Mouse (Mus musculus): ENCODE measurements around the gene Myo15.
"Not testable (repeated sequence)": the region's sequence is repeated elsewhere in the genome, so short reads cannot be mapped to it uniquely, and the experiment has no call there.

Gene Myo15

DNA sequence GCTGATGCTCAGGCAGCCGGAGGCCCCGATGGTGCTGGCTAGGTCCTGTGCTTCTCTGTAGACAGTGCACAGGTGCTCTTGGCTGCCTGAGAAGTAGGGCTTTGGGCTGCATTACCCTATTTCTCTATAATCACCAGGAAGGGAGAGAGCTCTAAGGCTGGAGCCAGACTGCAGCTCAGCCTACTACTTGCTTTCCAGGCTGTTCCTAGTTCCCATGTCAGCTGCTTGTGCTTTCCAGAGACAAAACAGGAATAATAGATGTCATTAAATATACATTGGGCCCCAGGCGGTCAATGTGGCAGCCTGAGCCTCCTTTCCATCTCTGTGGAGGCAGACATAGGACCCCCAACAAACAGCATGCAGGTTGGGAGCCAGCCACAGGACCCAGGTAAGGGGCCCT is at the start of gene Myo15:
Gene Myo15 (plus strand): TSS at position 301 of the 400 bp plus-strand sequence.
- no peak for DNase-seq

- peak in 1 of 2 experiments; percentile 14 for DNase-seq
These were observed 47.0 kb upstream of the Myo15 start for GRCm38 (mm10) chr11:60422046-60422668.

DNA sequence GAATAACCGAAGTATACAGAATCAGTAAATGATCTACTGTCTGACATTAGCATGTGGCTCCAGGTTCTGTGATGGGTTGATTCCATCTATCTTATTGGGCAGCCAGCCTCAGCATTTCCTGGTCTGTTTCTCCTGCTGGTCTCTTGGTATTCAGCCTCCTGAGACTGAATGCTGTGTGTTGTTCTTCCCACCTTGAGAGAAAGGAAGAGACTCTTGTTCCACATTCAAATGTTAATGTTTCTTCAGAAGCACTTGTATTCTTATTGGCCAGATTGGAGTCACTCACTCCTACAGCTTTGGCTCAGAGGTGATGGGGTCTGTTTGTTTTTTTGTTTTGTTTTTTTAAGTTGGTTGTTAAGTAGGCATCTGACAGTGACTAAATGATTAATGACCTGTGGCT is 46.1 kb upstream of the Myo15 start:
- DNase-seq = no peak

GRCm38 (mm10) chr11:60426417-60426816 is 42.7 kb upstream of the Myo15 start:
- DNase-seq = no peak

- no peak for DNase-seq
These were observed 41.5 kb upstream of the Myo15 start for GRCm38 (mm10) chr11:60427628-60428027.

- DNase-seq = no peak
These were observed 35.6 kb upstream of the Myo15 start for GRCm38 (mm10) chr11:60433501-60433900.

- DNase-seq = no peak
These were observed 34.0 kb upstream of the Myo15 start for GRCm38 (mm10) chr11:60435133-60435532.

GRCm38 (mm10) chr11:60436618-60437017 is 32.5 kb upstream of the Myo15 start:
- DNase-seq = no peak

DNA sequence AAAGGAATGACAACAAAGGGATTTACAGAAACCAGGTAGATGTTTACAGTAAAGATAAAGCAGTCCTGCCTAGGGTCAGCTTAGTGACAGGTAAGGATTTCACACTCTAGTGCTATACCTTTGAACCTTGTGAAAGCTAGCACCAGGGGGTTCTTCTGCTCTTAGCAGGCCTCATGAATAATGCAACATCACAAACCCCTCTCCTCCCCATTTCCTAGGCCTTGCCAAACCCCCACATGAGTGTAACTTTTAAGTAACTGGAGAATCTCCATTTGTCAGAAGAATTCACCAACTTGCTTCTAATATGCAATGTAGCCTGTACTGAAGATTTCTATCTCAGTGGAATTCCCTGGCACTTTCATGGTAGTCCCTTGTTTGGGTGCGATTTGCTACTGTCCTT is 29.5 kb upstream of the Myo15 start:
- DNase-seq = not testable (repeated sequence)

DNA sequence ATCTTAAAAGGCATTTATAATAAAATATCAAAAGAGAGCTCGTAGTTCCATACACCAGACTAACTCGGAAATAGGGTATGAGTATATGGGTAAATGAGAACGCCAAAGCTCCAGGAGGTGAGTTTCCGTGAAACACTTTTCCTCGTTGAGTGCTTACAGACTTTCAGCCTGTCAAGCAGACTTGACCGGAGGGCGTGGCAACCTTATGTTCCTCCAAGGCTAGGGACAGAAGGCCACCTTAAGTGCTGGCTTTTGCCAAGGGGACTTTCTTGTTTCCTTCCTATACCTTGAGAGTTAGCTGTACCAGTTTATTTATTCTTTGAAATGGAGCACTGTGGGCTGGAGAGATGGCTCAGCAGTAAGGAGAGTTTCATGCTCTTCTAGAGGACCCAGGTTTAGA is 29.0 kb upstream of the Myo15 start:
- DNase-seq = no peak

GRCm38 (mm10) chr11:60442896-60443295 is 26.2 kb upstream of the Myo15 start:
- DNase-seq = no peak

- no peak for DNase-seq
These were observed 25.1 kb upstream of the Myo15 start for GRCm38 (mm10) chr11:60444007-60444406.

- DNase-seq = peak; percentile 79 to 90
These were observed 14.9 kb upstream of the Myo15 start, which contains the start of gene Drg2 for GRCm38 (mm10) chr11:60454080-60454744. Gene Drg2 (plus strand): TSS chr11:60454591.

DNA sequence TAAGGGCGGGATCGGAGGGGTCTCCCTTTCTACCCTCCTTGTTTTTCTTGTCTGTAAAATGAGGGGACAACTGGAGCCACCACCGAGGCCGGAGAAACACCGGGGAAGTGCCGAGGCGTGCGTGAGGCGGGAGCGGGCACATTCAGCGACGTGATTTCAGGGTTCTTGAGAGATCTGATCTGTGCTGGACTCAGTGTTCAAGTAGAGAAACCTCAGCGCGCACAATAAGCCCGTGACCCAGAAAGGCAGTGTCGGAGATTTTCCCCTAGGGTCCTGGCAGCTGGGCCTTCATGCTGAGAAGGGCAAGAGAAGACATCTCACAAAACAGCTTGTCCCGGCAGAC is 14.4 kb upstream of the Myo15 start:
- peak in 1 of 2 experiments; percentile 19 for DNase-seq

DNA sequence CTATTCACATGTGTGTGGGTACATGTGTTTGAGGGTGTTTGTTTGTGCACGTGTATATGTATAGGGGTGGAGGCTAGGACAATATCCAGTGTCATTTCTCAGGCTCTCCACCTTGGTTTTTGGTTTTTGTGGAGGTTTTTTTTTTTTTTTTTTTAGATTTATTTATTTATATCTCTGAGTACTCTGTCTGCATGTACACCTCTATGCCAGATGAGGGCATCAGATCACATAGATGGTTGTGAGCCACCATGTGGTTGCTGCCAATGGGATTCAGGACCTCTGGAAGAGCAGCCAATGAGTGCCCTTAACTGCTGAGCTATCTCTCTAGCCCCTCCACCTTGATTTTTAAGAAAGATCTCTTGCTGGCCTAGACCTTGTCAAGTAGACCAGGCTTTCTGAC is 11.2 kb upstream of the Myo15 start:
- DNase-seq = peak in 1 of 2 experiments; percentile 20

DNA sequence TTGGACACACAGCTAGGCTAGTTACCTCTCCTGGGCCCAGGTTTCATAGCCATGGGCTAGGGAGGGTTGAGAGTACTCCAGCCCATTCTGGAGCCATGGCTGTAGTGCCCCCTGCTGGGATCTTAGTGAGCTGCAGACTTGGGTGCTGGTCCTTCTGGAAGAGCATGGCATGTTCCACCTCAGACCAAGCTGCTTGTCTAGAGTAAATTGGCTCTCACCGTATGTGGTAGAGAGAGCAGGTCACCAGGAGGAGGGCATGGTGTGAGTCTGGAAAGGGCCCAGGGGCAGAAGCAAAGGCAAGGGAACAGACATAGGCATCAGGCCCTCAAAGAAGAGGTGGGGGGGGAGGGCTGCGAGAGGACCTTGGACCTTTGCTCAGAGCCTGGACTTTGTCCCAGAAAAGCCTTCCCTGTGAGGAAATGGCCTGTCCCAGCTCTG is 3.2 kb upstream of the Myo15 start:
- DNase-seq = peak; percentile 64 to 73

DNA sequence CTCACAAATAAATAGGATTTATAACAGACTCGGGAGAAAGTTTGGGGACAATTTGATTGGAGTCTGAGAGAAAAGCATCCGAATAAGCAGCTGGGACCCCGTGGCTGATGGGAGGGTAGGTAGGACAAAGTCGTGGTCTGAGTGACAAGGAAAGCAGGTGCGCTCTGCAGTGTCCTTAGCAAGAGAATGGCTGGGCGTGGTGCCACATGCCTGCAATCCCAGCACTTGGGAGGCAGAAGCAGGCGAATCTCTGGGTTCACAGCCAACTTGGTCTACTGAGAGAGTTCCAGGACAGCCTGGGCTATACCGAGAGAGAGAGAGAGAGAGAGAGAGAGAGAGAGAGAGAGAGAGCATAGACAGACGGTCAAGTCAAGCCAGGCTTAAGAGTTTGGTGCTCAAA is 1.6 kb downstream of the Myo15 start:
- no peak for DNase-seq

GRCm38 (mm10) chr11:60474534-60474933 is 5.4 kb downstream of the Myo15 start:
- DNase-seq = no peak

DNA sequence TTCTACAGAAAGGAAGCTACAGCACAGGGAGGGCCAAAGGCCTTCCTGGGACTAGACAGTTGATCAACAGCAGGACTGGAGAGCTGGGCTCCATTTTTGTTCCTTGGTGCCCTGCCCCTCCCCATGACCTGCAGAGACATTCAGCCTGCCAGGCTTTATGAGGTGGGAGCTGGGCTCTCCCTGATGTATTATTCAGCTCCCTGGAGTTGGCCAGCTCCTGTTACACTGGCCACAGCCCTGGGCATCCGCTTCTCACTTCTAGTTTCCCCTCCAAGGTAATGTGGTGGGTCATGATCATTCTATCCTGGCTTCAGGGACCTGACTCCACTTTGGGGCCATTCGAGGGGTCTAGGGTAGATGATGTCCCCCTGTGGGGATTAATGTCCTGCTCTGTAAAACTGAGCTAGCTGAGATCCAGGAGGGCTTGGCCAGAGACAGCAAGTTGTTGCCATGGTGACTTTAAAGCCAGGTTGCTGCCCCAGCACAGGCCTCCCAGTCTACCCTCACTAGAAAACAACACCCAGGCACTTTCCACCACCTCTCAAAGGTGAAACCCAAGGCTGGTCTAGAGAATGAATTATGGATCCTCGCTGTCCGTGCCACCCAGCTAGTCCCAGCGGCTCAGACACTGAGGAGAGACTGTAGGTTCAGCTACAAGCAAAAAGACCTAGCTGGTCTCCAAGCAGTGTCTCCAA is 6.7 kb downstream of the Myo15 start:
- DNase-seq = no peak

GRCm38 (mm10) chr11:60478121-60478520 is 9.0 kb downstream of the Myo15 start:
- no peak for DNase-seq

DNA sequence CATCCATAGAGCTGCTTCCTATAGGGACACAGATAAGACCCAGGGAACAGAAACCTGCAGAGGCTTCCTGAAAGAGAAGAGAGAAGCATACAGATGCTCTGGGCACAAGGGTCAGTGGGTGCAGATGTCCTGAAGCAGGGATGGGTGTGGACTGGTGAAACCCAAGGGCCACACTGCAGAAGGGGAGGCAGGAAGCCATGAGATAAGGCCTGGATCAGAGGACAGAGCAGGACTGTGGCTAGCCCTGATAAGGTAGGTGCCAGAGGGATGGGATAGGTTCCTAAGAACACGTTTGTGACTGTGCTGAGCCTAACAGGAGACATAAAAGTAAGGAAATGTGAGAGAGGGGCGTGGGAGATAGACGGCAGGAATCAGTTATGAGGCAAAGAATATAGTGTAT is 17.1 kb downstream of the Myo15 start:
- no peak for DNase-seq

DNA sequence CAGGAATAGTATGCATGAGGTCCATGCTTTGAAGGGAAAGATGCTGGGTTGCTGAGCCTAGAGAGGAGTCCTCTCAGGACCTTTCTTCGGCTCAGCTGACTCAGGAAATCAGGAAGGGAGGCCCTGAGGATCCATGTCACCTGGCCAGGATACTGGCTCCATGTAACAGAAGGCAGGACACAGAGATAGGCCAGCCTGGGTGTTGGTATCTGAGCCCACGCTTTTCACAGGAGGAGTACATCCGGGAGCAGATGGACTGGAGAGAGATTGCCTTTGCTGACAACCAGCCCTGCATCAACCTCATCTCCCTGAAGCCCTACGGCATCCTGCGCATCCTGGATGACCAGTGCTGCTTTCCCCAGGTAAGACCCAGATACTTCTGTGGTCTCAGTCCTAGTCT is 23.6 kb downstream of the Myo15 start:
- DNase-seq = peak; percentile 30 to 33

DNA sequence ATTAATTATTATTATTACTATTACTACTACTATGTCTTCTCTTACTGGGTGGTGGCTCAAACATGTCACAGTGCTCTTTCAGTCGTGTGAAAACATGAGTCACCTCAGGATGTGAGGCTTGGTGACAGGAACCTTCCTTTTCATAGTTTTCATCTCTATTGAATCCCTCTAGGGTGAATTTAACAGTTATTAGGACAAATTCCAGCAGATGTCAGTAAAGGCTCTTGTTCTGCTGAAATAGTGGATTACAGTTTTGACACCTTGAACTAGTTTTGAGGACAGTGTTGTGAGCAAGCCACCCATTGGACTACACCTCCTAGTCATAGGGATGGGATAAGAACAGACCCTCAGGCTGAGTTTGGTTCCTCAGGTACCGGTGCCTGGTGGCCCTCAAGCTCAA is 26.6 kb downstream of the Myo15 start:
- DNase-seq = no peak

DNA sequence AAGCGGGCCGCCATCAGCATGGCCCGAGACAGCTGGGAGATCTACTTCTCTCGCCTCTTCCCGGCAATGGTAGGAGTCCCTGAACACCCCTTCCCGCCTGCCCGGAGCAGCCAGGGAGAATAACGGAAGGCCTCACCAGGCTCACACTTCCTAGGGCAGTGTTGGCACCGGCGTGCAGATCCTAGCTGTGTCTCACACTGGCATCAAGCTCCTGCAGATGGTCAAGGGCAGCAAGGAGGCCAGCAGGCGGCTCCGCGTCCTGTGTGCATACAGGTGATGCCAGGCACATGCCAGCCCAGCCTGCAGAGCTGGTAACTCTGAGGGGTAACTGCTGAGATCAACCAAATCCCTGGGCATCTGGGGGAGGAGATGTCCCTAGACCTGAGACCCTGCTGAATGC is 38.1 kb downstream of the Myo15 start:
- peak; percentile 44 to 59 for DNase-seq
